Mouse (Mus musculus) ovary, postnatal 36 days (tissue): Measurements from ENCODE around the gene S100a8.

Experiments
- DNase-seq: peaks from one replicate; pipeline ENCODE4 v3.0.0; 2022; ENCODE audit warnings: low spot score, mixed read lengths

S100a8 gene

GRCm38 (mm10) chr3:90668846-90669245, at the start of gene S100a8:
Gene S100a8 (plus strand): TSS chr3:90668978.
- DNase-seq, result peak; percentile 15

- DNase-seq, result no peak
Measured at GRCm38 (mm10) chr3:90621552-90621951, 47.2 kb upstream of the S100a8 start.

GRCm38 (mm10) chr3:90623435-90624071, 45.2 kb upstream of the S100a8 start:
- peak; percentile 73 for DNase-seq

GRCm38 (mm10) chr3:90625496-90625895, 43.3 kb upstream of the S100a8 start:
- DNase-seq, result no peak

- DNase-seq, result no peak
Measured at GRCm38 (mm10) chr3:90626266-90627021, 42.3 kb upstream of the S100a8 start.

GRCm38 (mm10) chr3:90627366-90627765, 41.4 kb upstream of the S100a8 start:
- DNase-seq, result no peak

GRCm38 (mm10) chr3:90627807-90628206, 41.0 kb upstream of the S100a8 start:
- DNase-seq, result no peak

- no peak for DNase-seq
Measured at GRCm38 (mm10) chr3:90629298-90629697, 39.5 kb upstream of the S100a8 start.

- no peak for DNase-seq
Measured at GRCm38 (mm10) chr3:90631984-90632383, 36.8 kb upstream of the S100a8 start.

GRCm38 (mm10) chr3:90638511-90639275, 30.1 kb upstream of the S100a8 start:
- DNase-seq, result no peak

- DNase-seq, result no peak
Measured at GRCm38 (mm10) chr3:90639511-90640154, 29.1 kb upstream of the S100a8 start.

GRCm38 (mm10) chr3:90640981-90641380, 27.8 kb upstream of the S100a8 start:
- no peak for DNase-seq

- DNase-seq, result peak; percentile 27
Measured at GRCm38 (mm10) chr3:90644220-90644619, 24.6 kb upstream of the S100a8 start.

- DNase-seq, result no peak
Measured at GRCm38 (mm10) chr3:90647291-90647690, 21.5 kb upstream of the S100a8 start.

GRCm38 (mm10) chr3:90648981-90649380, 19.8 kb upstream of the S100a8 start:
- no peak for DNase-seq

- no peak for DNase-seq
Measured at GRCm38 (mm10) chr3:90649832-90650231, 18.9 kb upstream of the S100a8 start.

GRCm38 (mm10) chr3:90652878-90653508, 15.8 kb upstream of the S100a8 start:
- peak; percentile 48 for DNase-seq

GRCm38 (mm10) chr3:90653717-90654116, 15.1 kb upstream of the S100a8 start, which contains the start of gene S100a7a:
Gene S100a7a (plus strand): TSS chr3:90654017.
- no peak for DNase-seq

GRCm38 (mm10) chr3:90657405-90657804, 11.4 kb upstream of the S100a8 start:
- no peak for DNase-seq

- DNase-seq, result no peak
Measured at GRCm38 (mm10) chr3:90659364-90660044, 9.3 kb upstream of the S100a8 start.

GRCm38 (mm10) chr3:90664219-90664618, 4.6 kb upstream of the S100a8 start:
- no peak for DNase-seq
